Mouse (Mus musculus): Measurements from ENCODE around the gene Opn1sw. TPM values are rescaled to one million over a fixed set of nuclear protein-coding genes. Genes with fewer than 3 reads are reported as not detected.

Opn1sw gene
- polyA plus RNA-seq, 1 experiment from 2014 or later = 0.55 TPM

- no peak overlapping the region for H3K27ac ChIP-seq (replicated peaks)
- WGBS = 44% methylated on average over 4 of the region's 4 CpGs
- H3K9ac ChIP-seq = no peak overlapping the region
- H3K9me3 ChIP-seq = no peaks in the 10 kb centered on the region
- H3K4me3 ChIP-seq = no peak overlapping the region
- no peaks in the 10 kb centered on the region for H3K36me3 ChIP-seq
- no peak for ATAC-seq (ENCODE audit: extremely low read depth, insufficient number of reproducible peaks, low FRiP score, low TSS enrichment)
- no peak overlapping the region for H3K4me2 ChIP-seq
- no peaks in the 10 kb centered on the region for H3K4me1 ChIP-seq
- H3K27me3 ChIP-seq (replicated peaks) = peaks cover 3% of the 10 kb centered on the region; the same call in 1 of the 2 replicates
Observed at GRCm38 (mm10) chr6:29329514-29329913, 58.8 kb downstream of the Opn1sw start.

- no peak overlapping the region for H3K4me3 ChIP-seq
- no peak for ATAC-seq (ENCODE audit: extremely low read depth, insufficient number of reproducible peaks, low FRiP score, low TSS enrichment)
- H3K4me1 ChIP-seq = no peaks in the 10 kb centered on the region
- no peaks in the 10 kb centered on the region for H3K36me3 ChIP-seq
- peaks cover 3% of the 10 kb centered on the region; the same call in 1 of the 2 replicates for H3K27me3 ChIP-seq (replicated peaks)
- H3K4me2 ChIP-seq = no peak overlapping the region
- WGBS = 78% methylated on average over 9 of the region's 9 CpGs
- H3K9ac ChIP-seq = no peak overlapping the region
- no peaks in the 10 kb centered on the region for H3K9me3 ChIP-seq
- no peak overlapping the region for H3K27ac ChIP-seq (replicated peaks)
Observed at GRCm38 (mm10) chr6:29326961-29327360, 61.3 kb downstream of the Opn1sw start.

Small RNAs within 50 kb of the gene (microRNA-seq; reads per million reads assigned to microRNA genes)
- gene Gm26220 (not detected), gene Gm44354 (not detected)

Other genes with a start within 250 kb of the Opn1sw start
- 23.4 and 26.2 TPM in 2 replicates for gene Rbm28, start 223.5 kb downstream of the Opn1sw start, polyA plus RNA-seq (2015; fragmentation: Nextera tagmentation; extraction: Ambion mirVana)
- gene Prrt4, start 208.9 kb downstream of the Opn1sw start, polyA plus RNA-seq (2015; fragmentation: Nextera tagmentation; extraction: Ambion mirVana) = 1.5 and 2.4 TPM in 2 replicates
- 34.7 and 36.6 TPM in 2 replicates for gene Impdh1, start 172.1 kb downstream of the Opn1sw start, polyA plus RNA-seq (2015; fragmentation: Nextera tagmentation; extraction: Ambion mirVana)
- gene Hilpda, start 116.0 kb downstream of the Opn1sw start, polyA plus RNA-seq (2015; fragmentation: Nextera tagmentation; extraction: Ambion mirVana) = 23.0 and 28.0 TPM in 2 replicates
- 0.23 TPM in 1 of 2 replicates, not detected in the other for gene Fam71f2, start 108.9 kb downstream of the Opn1sw start, polyA plus RNA-seq (2015; fragmentation: Nextera tagmentation; extraction: Ambion mirVana)
- gene Fam71f1, start 69.3 kb downstream of the Opn1sw start, polyA plus RNA-seq (2015; fragmentation: Nextera tagmentation; extraction: Ambion mirVana) = 0.21 and 0.32 TPM in 2 replicates
- gene Calu, start 40.4 kb downstream of the Opn1sw start, polyA plus RNA-seq (2015; fragmentation: Nextera tagmentation; extraction: Ambion mirVana) = 409 and 427 TPM in 2 replicates
- gene Ccdc136, start 7.8 kb upstream of the Opn1sw start, polyA plus RNA-seq (2015; fragmentation: Nextera tagmentation; extraction: Ambion mirVana) = 24.0 and 27.6 TPM in 2 replicates
- 40.6 and 42.5 TPM in 2 replicates for gene Flnc, start 44.8 kb upstream of the Opn1sw start, polyA plus RNA-seq (2015; fragmentation: Nextera tagmentation; extraction: Ambion mirVana)
- gene Atp6v1f, start 79.2 kb upstream of the Opn1sw start, polyA plus RNA-seq (2015; fragmentation: Nextera tagmentation; extraction: Ambion mirVana) = 199 and 231 TPM in 2 replicates
- not detected in 2 replicates for gene Atp6v1fnb, start 83.0 kb upstream of the Opn1sw start, polyA plus RNA-seq (2015; fragmentation: Nextera tagmentation; extraction: Ambion mirVana)
- 11.9 and 13.0 TPM in 2 replicates for gene Kcp, start 119.5 kb upstream of the Opn1sw start, polyA plus RNA-seq (2015; fragmentation: Nextera tagmentation; extraction: Ambion mirVana)
- gene Irf5, start 138.2 kb upstream of the Opn1sw start, polyA plus RNA-seq (2015; fragmentation: Nextera tagmentation; extraction: Ambion mirVana) = 7.4 and 7.9 TPM in 2 replicates
- 57.6 and 58.3 TPM in 2 replicates for gene Tnpo3, start 221.4 kb upstream of the Opn1sw start, polyA plus RNA-seq (2015; fragmentation: Nextera tagmentation; extraction: Ambion mirVana)

All from heart, embryonic 13.5 days (tissue).